Mouse (Mus musculus) bone marrow, adult 2 months (tissue): ENCODE data around the gene Scrt2.

Experiments used
- CTCF ChIP-seq: fragments of 200-500 bp; IDR thresholded peaks from 2 replicates; pipeline ENCODE4 v1.5.1; 2011; ENCODE audit warnings: low read length, control low read depth; ENCODE audit not compliant: control insufficient read depth, insufficient read depth
- POLR2A ChIP-seq: fragments of 200-500 bp; IDR thresholded peaks from 2 replicates; pipeline ENCODE4 v1.6.1; 2011; ENCODE audit warnings: low read depth, mild to moderate bottlenecking, control low read depth, low read length, borderline replicate concordance; ENCODE audit not compliant: control insufficient read depth

DNA sequence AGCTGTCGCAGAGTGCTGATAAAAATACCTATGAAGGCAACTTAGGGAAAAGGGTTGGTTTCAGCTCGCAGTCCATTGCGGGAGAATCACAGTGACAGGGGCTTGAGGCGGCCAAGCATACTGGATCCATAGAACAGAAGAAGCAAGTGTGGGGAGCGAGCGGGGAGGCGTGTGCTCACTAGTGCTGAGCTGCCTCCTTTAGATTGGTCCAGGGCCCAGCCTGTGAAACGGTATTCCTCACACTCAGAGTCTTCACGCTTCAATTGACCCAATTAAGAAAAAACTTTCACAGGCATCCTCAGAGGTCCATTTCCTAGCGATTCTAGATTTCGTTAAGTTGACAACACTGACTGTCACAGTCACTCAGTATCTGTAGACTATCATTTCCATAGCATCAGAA is 59.6 kb downstream of the Scrt2 start:
- TF ChIP-seq CTCF (no peak), POLR2A (no peak)
